Mouse (Mus musculus) hindbrain, postnatal 0 days (tissue): Measurements from ENCODE around the gene Tha1. TPM values are rescaled to one million over a fixed set of nuclear protein-coding genes. Genes with fewer than 3 reads are reported as not detected.

ENCODE experiments used
- ATAC-seq: fragments of 200-750 bp; cut with Nextera tagmentation; 2 replicates; pipeline ENCODE4 v1.8.0; 2017; ENCODE audit warnings: mild to moderate bottlenecking, moderate TSS enrichment, moderate library complexity
- DNase-seq: peaks from one replicate; pipeline ENCODE4 v3.0.0-alpha.2; 2015; ENCODE audit warnings: low spot score
- H3K27ac ChIP-seq: fragments of 300-500 bp; sonication (generic); 2 replicates; pipeline ENCODE4 v1.5.1; 2014; ENCODE audit warnings: mild to moderate bottlenecking
- H3K27me3 ChIP-seq: fragments of 300-500 bp; sonication (generic); 2 replicates; pipeline ENCODE4 v1.6.1; 2014; ENCODE audit warnings: low read length, mixed read lengths; ENCODE audit not compliant: insufficient read depth
- H3K36me3 ChIP-seq: fragments of 300-500 bp; sonication (generic); 2 replicates; pipeline ENCODE4 v1.6.1; 2014; ENCODE audit warnings: low read length, mixed read lengths; ENCODE audit not compliant: insufficient read depth
- H3K4me1 ChIP-seq: fragments of 300-500 bp; sonication (generic); 2 replicates; pipeline ENCODE4 v1.6.1; 2014; ENCODE audit warnings: antibody characterized with exemption, low read length, mixed read lengths; ENCODE audit not compliant: insufficient read depth
- H3K4me2 ChIP-seq: fragments of 300-500 bp; sonication (generic); 2 replicates; pipeline ENCODE4 v1.6.1; 2014; ENCODE audit warnings: low read depth, mild to moderate bottlenecking, low read length, moderate library complexity, mixed read lengths
- H3K4me3 ChIP-seq: fragments of 300-500 bp; sonication (generic); 2 replicates; pipeline ENCODE4 v1.5.1; 2014; ENCODE audit warnings: low read length
- H3K9ac ChIP-seq: fragments of 300-500 bp; sonication (generic); replicated peaks from 2 replicates; pipeline ENCODE4 v1.6.1; 2014; ENCODE audit warnings: mild to moderate bottlenecking, low read length, moderate library complexity, mixed read lengths
- H3K9me3 ChIP-seq: fragments of 300-500 bp; sonication (generic); 2 replicates; pipeline ENCODE4 v1.6.1; 2016; ENCODE audit warnings: low read length, mixed read lengths
- CTCF ChIP-seq: IDR thresholded peaks from 2 replicates; pipeline ENCODE4 v1.5.1; 2016; ENCODE audit warnings: antibody characterized with exemption, control low read depth, low read depth
- WGBS: fragments of 180-500 bp; shearing (Covaris S2); extraction: QIAGEN DNeasy Blood & Tissue Kit; methylation state at CpG from one replicate; pipeline ENCODE4 v1.1.7; 2014; 5-methylcytosine and 5-hydroxymethylcytosine counted together
- polyA plus RNA-seq: library from polyadenylated mRNA; unstranded; fragments of >200 nt; fragmentation: Nextera tagmentation; extraction: Ambion mirVana; gene quantifications from 2 replicates; pipeline ENCODE4 v1.2.1, GENCODE M21; 2015
- total RNA-seq: library from RNA; depleted of rRNA; stranded (reverse); fragments of >200 nt; gene quantifications from 2 replicates; pipeline ENCODE4 v1.2.3, GENCODE M21; 2014; rRNA removed

Tha1 gene
- total and polyA plus RNA-seq, 2 experiments from 2014 or later: 2.0 to 4.7 TPM

- Histone ChIP-seq H3K9me3 (no peaks in the 10 kb centered on the region), H3K4me2 (peak overlapping the region; percentile 60), H3K4me3 (peak overlapping the region; percentile 39; the same call in 1 of the 2 replicates), H3K36me3 (no peaks in the 10 kb centered on the region), H3K9ac (no peak overlapping the region), H3K27ac (no peak overlapping the region), H3K27me3 (no peaks in the 10 kb centered on the region), H3K4me1 (peaks cover 13% of the 10 kb centered on the region)
- TF ChIP-seq CTCF: peak; percentile 96
- peak; percentile 87 for ATAC-seq
- 11% methylated on average over 23 of the region's 23 CpGs for WGBS
- DNase-seq: peak; percentile 90
Observed at GRCm38 (mm10) chr11:117824060-117824969, 49.0 kb downstream of the Tha1 start.

DNA sequence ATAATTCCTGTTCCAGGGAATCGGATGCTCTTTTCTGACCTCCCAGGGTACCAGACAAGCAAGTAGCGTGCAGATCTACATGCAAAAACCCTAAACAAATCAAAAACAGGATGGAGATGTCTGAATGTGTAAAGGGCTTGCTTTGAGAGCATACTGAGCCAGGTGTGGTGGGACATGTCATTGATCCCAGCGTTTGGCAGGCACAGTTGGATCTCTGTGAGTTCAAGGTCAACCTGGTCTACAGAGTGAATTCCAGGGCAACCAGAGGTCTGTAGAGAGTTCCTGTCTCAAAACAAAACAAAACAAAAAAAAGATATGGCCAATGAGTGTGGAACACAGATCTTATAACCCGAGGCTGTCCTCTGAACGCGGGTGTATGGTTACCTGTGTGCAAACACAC, 49.9 kb downstream of the Tha1 start:
- no peak for ATAC-seq
- Histone ChIP-seq H3K27ac (no peak overlapping the region), H3K4me2 (no peak overlapping the region), H3K4me3 (no peak overlapping the region), H3K9me3 (no peaks in the 10 kb centered on the region), H3K36me3 (no peaks in the 10 kb centered on the region), H3K9ac (no peak overlapping the region), H3K4me1 (peaks cover 9% of the 10 kb centered on the region; the same call in 1 of the 2 replicates), H3K27me3 (no peaks in the 10 kb centered on the region)
- no peak for TF ChIP-seq CTCF
- 93% methylated on average over 6 of the region's 6 CpGs for WGBS
- DNase-seq: no peak

DNA sequence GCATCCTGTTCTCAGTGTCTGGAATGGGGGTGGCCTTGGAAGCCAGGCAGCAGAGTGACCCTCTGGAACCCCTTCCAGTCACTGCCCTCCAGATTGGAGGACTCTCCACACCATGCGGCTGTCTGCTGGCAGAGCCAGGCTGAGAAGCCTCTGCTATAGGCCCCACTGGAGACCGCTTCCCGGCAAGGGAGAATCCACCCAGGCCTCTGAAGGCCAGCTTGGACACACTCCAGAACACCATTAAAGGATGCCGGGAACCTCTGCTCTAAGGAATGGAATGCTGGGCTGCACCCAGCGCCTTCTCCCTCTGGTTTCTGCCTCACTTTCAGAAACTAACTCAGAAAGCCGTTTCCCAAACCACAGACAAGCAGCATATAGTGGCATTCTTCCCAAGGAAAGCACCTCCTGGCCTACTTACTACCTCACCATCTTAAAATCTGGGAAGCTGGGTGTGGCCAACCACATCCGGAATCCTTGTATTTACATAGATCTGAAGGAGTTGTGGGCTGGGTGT, 50.5 kb downstream of the Tha1 start:
- Histone ChIP-seq H3K9me3 (no peaks in the 10 kb centered on the region), H3K27me3 (no peaks in the 10 kb centered on the region), H3K9ac (no peak overlapping the region), H3K27ac (no peak overlapping the region), H3K4me3 (no peak overlapping the region), H3K4me2 (no peak overlapping the region), H3K4me1 (peaks cover 9% of the 10 kb centered on the region; the same call in 1 of the 2 replicates), H3K36me3 (no peaks in the 10 kb centered on the region)
- 56% methylated on average over 7 of the region's 7 CpGs for WGBS
- DNase-seq (no peak), ATAC-seq (no peak)
- TF ChIP-seq CTCF: no peak

GRCm38 (mm10) chr11:117821868-117822267, 51.4 kb downstream of the Tha1 start:
- Histone ChIP-seq H3K4me3 (no peak overlapping the region), H3K9ac (no peak overlapping the region), H3K27ac (no peak overlapping the region), H3K27me3 (no peaks in the 10 kb centered on the region), H3K36me3 (no peaks in the 10 kb centered on the region), H3K4me2 (no peak overlapping the region), H3K4me1 (peaks cover 9% of the 10 kb centered on the region; the same call in 1 of the 2 replicates), H3K9me3 (no peaks in the 10 kb centered on the region)
- no peak for TF ChIP-seq CTCF
- 90% methylated on average over 9 of the region's 9 CpGs for WGBS
- no peak for ATAC-seq
- DNase-seq: no peak

- ATAC-seq (no peak), DNase-seq (no peak)
- H3K27me3 ChIP-seq: no peaks in the 10 kb centered on the region
- 0 out of 2 replicates have a peak, but pooled peaks cover 5% of the 10 kb centered on the region for H3K4me1 ChIP-seq
- H3K9me3 ChIP-seq: no peaks in the 10 kb centered on the region
- H3K9ac ChIP-seq: no peak overlapping the region
- H3K36me3 ChIP-seq: no peaks in the 10 kb centered on the region
- no peak overlapping the region for H3K4me3 ChIP-seq
- no peak for TF ChIP-seq CTCF
- H3K4me2 ChIP-seq: no peak overlapping the region
- H3K27ac ChIP-seq: no peak overlapping the region
- 93% methylated on average over 7 of the region's 7 CpGs for WGBS
Observed at GRCm38 (mm10) chr11:117820173-117820572, 53.1 kb downstream of the Tha1 start.

DNA sequence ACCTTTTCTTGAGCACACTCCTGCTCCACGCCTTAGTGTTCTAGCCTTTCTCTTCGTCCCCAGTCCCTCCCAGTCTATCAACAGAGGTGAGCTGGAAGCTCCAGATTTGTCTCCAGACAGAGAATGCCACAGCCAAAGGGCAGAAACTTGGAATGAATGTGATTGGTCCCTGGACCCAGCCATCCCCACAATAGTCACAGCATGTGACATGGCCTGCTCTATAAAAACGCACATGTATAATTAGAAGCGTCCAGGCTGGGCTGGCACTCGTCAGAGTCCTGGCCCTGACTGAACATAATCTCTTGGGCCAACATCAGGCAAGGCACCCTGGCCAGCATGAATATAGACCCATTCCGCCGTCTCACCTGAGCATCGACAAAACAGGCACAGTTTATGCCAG, 54.2 kb downstream of the Tha1 start:
- H3K27me3 ChIP-seq: no peaks in the 10 kb centered on the region
- H3K36me3 ChIP-seq: no peaks in the 10 kb centered on the region
- no peak for TF ChIP-seq CTCF
- ATAC-seq: no peak
- DNase-seq: no peak
- H3K4me2 ChIP-seq: no peak overlapping the region
- H3K27ac ChIP-seq: no peak overlapping the region
- H3K4me3 ChIP-seq: no peak overlapping the region
- 49% methylated on average over 8 of the region's 8 CpGs for whole genome bisulfite sequencing
- 0 out of 2 replicates have a peak, but pooled peaks cover 3% of the 10 kb centered on the region for H3K4me1 ChIP-seq
- H3K9me3 ChIP-seq: no peaks in the 10 kb centered on the region
- H3K9ac ChIP-seq: no peak overlapping the region

Other genes starting within 250 kb of the Tha1 start
- 56.4 and 64.9 TPM in 2 replicates for gene Tnrc6c, start 219.2 kb downstream of the Tha1 start, total RNA-seq
- 18.3 and 19.7 TPM in 2 replicates for gene Tnrc6c, start 219.2 kb downstream of the Tha1 start, polyA plus RNA-seq
- 0.73 and 0.75 TPM in 2 replicates for gene Tmc8, start 91.4 kb downstream of the Tha1 start, total RNA-seq
- 0.44 and 0.86 TPM in 2 replicates for gene Tmc8, start 91.4 kb downstream of the Tha1 start, polyA plus RNA-seq
- 3.3 and 4.7 TPM in 2 replicates for gene Tmc6, start 91.3 kb downstream of the Tha1 start, total RNA-seq
- 3.2 and 4.9 TPM in 2 replicates for gene Tmc6, start 91.3 kb downstream of the Tha1 start, polyA plus RNA-seq
- gene 6030468B19Rik, start 75.8 kb downstream of the Tha1 start, total RNA-seq: not detected in 2 replicates
- gene 6030468B19Rik, start 75.8 kb downstream of the Tha1 start, polyA plus RNA-seq: not detected in 2 replicates
- gene Gm20708, start 63.8 kb downstream of the Tha1 start, total RNA-seq: 2.6 TPM in 1 of 2 replicates, not detected in the other
- 0.67 and 1.4 TPM in 2 replicates for gene Gm20708, start 63.8 kb downstream of the Tha1 start, polyA plus RNA-seq
- 21.5 and 31.7 TPM in 2 replicates for gene Syngr2, start 63.8 kb downstream of the Tha1 start, total RNA-seq
- gene Syngr2, start 63.8 kb downstream of the Tha1 start, polyA plus RNA-seq: 17.2 and 18.8 TPM in 2 replicates
- 4.8 and 7.5 TPM in 2 replicates for gene Afmid, start 47.6 kb downstream of the Tha1 start, total RNA-seq
- gene Afmid, start 47.6 kb downstream of the Tha1 start, polyA plus RNA-seq: 7.9 and 9.0 TPM in 2 replicates
- gene Tk1, start 47.4 kb downstream of the Tha1 start, total RNA-seq: 26.1 and 31.5 TPM in 2 replicates
- gene Tk1, start 47.4 kb downstream of the Tha1 start, polyA plus RNA-seq: 21.2 and 25.0 TPM in 2 replicates
- 5.6 and 14.6 TPM in 2 replicates for gene Birc5, start 24.2 kb downstream of the Tha1 start, total RNA-seq
- gene Birc5, start 24.2 kb downstream of the Tha1 start, polyA plus RNA-seq: 45.3 and 50.4 TPM in 2 replicates
- 0.31 and 0.58 TPM in 2 replicates for gene Tmem235, start 12.7 kb downstream of the Tha1 start, total RNA-seq
- gene Tmem235, start 12.7 kb downstream of the Tha1 start, polyA plus RNA-seq: 0.09 TPM in 1 of 2 replicates, not detected in the other
- gene Socs3, start 96.6 kb upstream of the Tha1 start, total RNA-seq: 12.3 and 12.4 TPM in 2 replicates
- gene Socs3, start 96.6 kb upstream of the Tha1 start, polyA plus RNA-seq: 6.0 and 7.0 TPM in 2 replicates
- 72.7 and 85.0 TPM in 2 replicates for gene Pgs1, start 112.8 kb upstream of the Tha1 start, total RNA-seq
- gene Pgs1, start 112.8 kb upstream of the Tha1 start, polyA plus RNA-seq: 57.2 and 58.3 TPM in 2 replicates